Mouse (Mus musculus): ENCODE measurements at regions not wholly inside any gene's neighbourhood (a gene's known extent, or its start where the extent isn't known, plus 50 kb on each side); places are given as distances from the start of the nearest gene placed in this dataset.
A peak's percentile ranks its signal among the peaks of the same experiment; 100 is the strongest.

GRCm38 (mm10) chr8:86406196-86406595 is 174.3 kb downstream of the Abcc12 start:
- no peak overlapping the region for H3K4me3 ChIP-seq (replicated peaks; ENCODE audit: insufficient read depth, low read depth, low read length)
- 28% methylated on average over 3 of the region's 3 CpGs for WGBS
- peaks cover 9% of the 10 kb centered on the region for H3K4me1 ChIP-seq (ENCODE audit: control insufficient read depth, insufficient read depth, low read length)
- TF ChIP-seq CTCF (IDR thresholded peaks at IDR 0.05; ENCODE audit: borderline replicate concordance, insufficient read depth, low read depth, low read length) = no peak
- no peak for TF ChIP-seq POLR2A (IDR thresholded peaks at IDR 0.05; ENCODE audit: borderline replicate concordance, insufficient read depth, low read length)
- peak; percentile 56 to 87 for DNase-seq
- no peaks in the 10 kb centered on the region for H3K27me3 ChIP-seq (ENCODE audit: control insufficient read depth, insufficient read depth, low read length)
- no peak overlapping the region for H3K27ac ChIP-seq (ENCODE audit: insufficient read depth, low read length)

- TF ChIP-seq POLR2A (IDR thresholded peaks at IDR 0.05; ENCODE audit: borderline replicate concordance, insufficient read depth, low read length) = no peak
- no peak for TF ChIP-seq CTCF (IDR thresholded peaks at IDR 0.05; ENCODE audit: borderline replicate concordance, insufficient read depth, low read depth, low read length)
- 34% methylated on average over 4 of the region's 4 CpGs for WGBS
- H3K27ac ChIP-seq (ENCODE audit: insufficient read depth, low read length) = no peak overlapping the region
These were observed 177.1 kb downstream of the Abcc12 start for GRCm38 (mm10) chr8:86403434-86403833.

GRCm38 (mm10) chr8:86401946-86402345 is 178.5 kb downstream of the Abcc12 start:
- peaks cover 9% of the 10 kb centered on the region for H3K4me1 ChIP-seq (ENCODE audit: control insufficient read depth, insufficient read depth, low read length)
- no peaks in the 10 kb centered on the region for H3K27me3 ChIP-seq (ENCODE audit: control insufficient read depth, insufficient read depth, low read length)
- TF ChIP-seq CTCF (IDR thresholded peaks at IDR 0.05; ENCODE audit: borderline replicate concordance, insufficient read depth, low read depth, low read length) (no peak), POLR2A (IDR thresholded peaks at IDR 0.05; ENCODE audit: borderline replicate concordance, insufficient read depth, low read length) (no peak)
- WGBS = 53% methylated on average over 2 of the region's 2 CpGs
- H3K27ac ChIP-seq (ENCODE audit: insufficient read depth, low read length) = no peak overlapping the region
- H3K4me3 ChIP-seq (replicated peaks; ENCODE audit: insufficient read depth, low read depth, low read length) = no peak overlapping the region
- no peak for DNase-seq

More at GRCm38 (mm10) chr8:86403434-86403833, 177.1 kb downstream of the Abcc12 start:
- Histone ChIP-seq H3K27me3 (ENCODE audit: control insufficient read depth, insufficient read depth, low read length) (no peaks in the 10 kb centered on the region), H3K4me3 (replicated peaks; ENCODE audit: insufficient read depth, low read depth, low read length) (no peak overlapping the region), H3K4me1 (ENCODE audit: control insufficient read depth, insufficient read depth, low read length) (peaks cover 9% of the 10 kb centered on the region)
- peak; percentile 25 to 27 for DNase-seq

GRCm38 (mm10) chr8:86395121-86395520 is 185.4 kb downstream of the Abcc12 start:
- Histone ChIP-seq H3K4me1 (ENCODE audit: control insufficient read depth, insufficient read depth, low read length) (no peaks in the 10 kb centered on the region), H3K27ac (ENCODE audit: insufficient read depth, low read length) (no peak overlapping the region), H3K27me3 (ENCODE audit: control insufficient read depth, insufficient read depth, low read length) (no peaks in the 10 kb centered on the region), H3K4me3 (replicated peaks; ENCODE audit: insufficient read depth, low read depth, low read length) (no peak overlapping the region)
- DNase-seq = no peak
- TF ChIP-seq CTCF (IDR thresholded peaks at IDR 0.05; ENCODE audit: borderline replicate concordance, insufficient read depth, low read depth, low read length) = no peak
- TF ChIP-seq POLR2A (IDR thresholded peaks at IDR 0.05; ENCODE audit: borderline replicate concordance, insufficient read depth, low read length) = no peak
- 96% methylated on average over 3 of the region's 3 CpGs for WGBS

- WGBS = 66% methylated on average over 1 of the region's 1 CpGs
- H3K27ac ChIP-seq (ENCODE audit: insufficient read depth, low read length) = no peak overlapping the region
- H3K4me3 ChIP-seq (replicated peaks; ENCODE audit: insufficient read depth, low read depth, low read length) = no peak overlapping the region
- no peak for DNase-seq
- H3K4me1 ChIP-seq (ENCODE audit: control insufficient read depth, insufficient read depth, low read length) = no peaks in the 10 kb centered on the region
- no peaks in the 10 kb centered on the region for H3K27me3 ChIP-seq (ENCODE audit: control insufficient read depth, insufficient read depth, low read length)
- TF ChIP-seq CTCF (IDR thresholded peaks at IDR 0.05; ENCODE audit: borderline replicate concordance, insufficient read depth, low read depth, low read length) (no peak), POLR2A (IDR thresholded peaks at IDR 0.05; ENCODE audit: borderline replicate concordance, insufficient read depth, low read length) (no peak)
These were observed 186.7 kb downstream of the Abcc12 start for GRCm38 (mm10) chr8:86393835-86394234.

GRCm38 (mm10) chr8:86393374-86393773 is 187.1 kb downstream of the Abcc12 start:
- Histone ChIP-seq H3K4me1 (ENCODE audit: control insufficient read depth, insufficient read depth, low read length) (no peaks in the 10 kb centered on the region), H3K27me3 (ENCODE audit: control insufficient read depth, insufficient read depth, low read length) (no peaks in the 10 kb centered on the region), H3K4me3 (replicated peaks; ENCODE audit: insufficient read depth, low read depth, low read length) (no peak overlapping the region), H3K27ac (ENCODE audit: insufficient read depth, low read length) (no peak overlapping the region)
- TF ChIP-seq POLR2A (IDR thresholded peaks at IDR 0.05; ENCODE audit: borderline replicate concordance, insufficient read depth, low read length) (no peak), CTCF (IDR thresholded peaks at IDR 0.05; ENCODE audit: borderline replicate concordance, insufficient read depth, low read depth, low read length) (no peak)
- DNase-seq = no peak
- WGBS = 94% methylated on average over 2 of the region's 2 CpGs

- Histone ChIP-seq H3K27me3 (ENCODE audit: control insufficient read depth, insufficient read depth, low read length) (no peaks in the 10 kb centered on the region), H3K4me3 (replicated peaks; ENCODE audit: insufficient read depth, low read depth, low read length) (no peak overlapping the region), H3K27ac (ENCODE audit: insufficient read depth, low read length) (no peak overlapping the region), H3K4me1 (ENCODE audit: control insufficient read depth, insufficient read depth, low read length) (no peaks in the 10 kb centered on the region)
- WGBS = 93% methylated on average over 8 of the region's 8 CpGs
- DNase-seq = no peak
- TF ChIP-seq CTCF (IDR thresholded peaks at IDR 0.05; ENCODE audit: borderline replicate concordance, insufficient read depth, low read depth, low read length) (no peak), POLR2A (IDR thresholded peaks at IDR 0.05; ENCODE audit: borderline replicate concordance, insufficient read depth, low read length) (no peak)
These were observed 189.8 kb downstream of the Abcc12 start for GRCm38 (mm10) chr8:86390715-86391114.

GRCm38 (mm10) chr8:86389690-86390671 is 190.5 kb downstream of the Abcc12 start:
- peak in 1 of 2 experiments; percentile 37 for DNase-seq
- 54% methylated on average over 3 of the region's 3 CpGs for WGBS
- Histone ChIP-seq H3K27me3 (ENCODE audit: control insufficient read depth, insufficient read depth, low read length) (no peaks in the 10 kb centered on the region), H3K27ac (ENCODE audit: insufficient read depth, low read length) (no peak overlapping the region), H3K4me1 (ENCODE audit: control insufficient read depth, insufficient read depth, low read length) (no peaks in the 10 kb centered on the region), H3K4me3 (replicated peaks; ENCODE audit: insufficient read depth, low read depth, low read length) (no peak overlapping the region)
- TF ChIP-seq CTCF (IDR thresholded peaks at IDR 0.05; ENCODE audit: borderline replicate concordance, insufficient read depth, low read depth, low read length) (no peak), POLR2A (IDR thresholded peaks at IDR 0.05; ENCODE audit: borderline replicate concordance, insufficient read depth, low read length) (no peak)

Data from cerebellum, adult 2 months (tissue).